Mouse (Mus musculus) cerebellum, adult 9-11 months (tissue): ENCODE results near the gene Fam57a.
"Not testable (repeated sequence)": the region's sequence is repeated elsewhere in the genome, so short reads cannot be mapped to it uniquely, and the experiment has no call there.

ENCODE experiments used
- DNase-seq: peaks from one replicate; pipeline ENCODE4 v3.0.0; 2022

Gene Fam57a

DNA sequence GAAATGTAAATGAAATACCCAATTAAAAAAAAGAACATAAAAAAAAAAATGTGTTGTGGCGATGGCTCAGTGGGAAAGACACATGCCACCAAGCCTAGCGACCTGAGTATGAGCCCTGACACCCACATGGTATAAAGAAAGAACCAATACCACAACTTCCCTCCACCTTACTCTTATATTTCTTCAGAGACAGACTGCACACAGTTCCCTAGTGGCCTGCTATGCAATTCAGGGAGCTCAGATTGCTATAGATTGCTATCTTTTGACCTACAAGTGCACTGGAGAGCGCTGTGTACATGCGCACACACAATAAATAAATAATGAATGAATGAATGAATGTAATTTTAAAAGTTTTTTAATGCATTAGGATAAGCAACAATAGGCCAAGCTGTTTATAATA, 4.3 kb downstream of the Fam57a start:
- no peak for DNase-seq

DNA sequence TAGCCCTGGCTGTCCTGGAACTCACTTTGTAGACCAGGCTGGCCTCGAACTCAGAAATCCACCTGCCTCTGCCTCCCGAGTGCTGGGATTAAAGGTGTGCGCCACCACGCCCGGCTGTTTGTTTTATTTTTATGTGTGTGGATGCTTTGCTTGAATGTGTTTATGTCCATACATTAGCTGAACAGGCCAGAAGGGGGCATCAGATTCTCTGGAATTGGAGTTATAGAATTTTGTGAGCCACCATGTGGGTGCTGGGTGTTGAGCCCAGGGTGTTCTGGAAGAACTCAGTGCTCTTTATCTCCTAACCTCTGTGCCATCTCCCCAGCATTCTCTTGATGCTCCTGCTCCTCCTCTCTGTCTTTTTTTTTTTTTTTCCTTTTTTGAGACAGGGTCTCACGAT, 7.4 kb downstream of the Fam57a start:
- no peak for DNase-seq

DNA sequence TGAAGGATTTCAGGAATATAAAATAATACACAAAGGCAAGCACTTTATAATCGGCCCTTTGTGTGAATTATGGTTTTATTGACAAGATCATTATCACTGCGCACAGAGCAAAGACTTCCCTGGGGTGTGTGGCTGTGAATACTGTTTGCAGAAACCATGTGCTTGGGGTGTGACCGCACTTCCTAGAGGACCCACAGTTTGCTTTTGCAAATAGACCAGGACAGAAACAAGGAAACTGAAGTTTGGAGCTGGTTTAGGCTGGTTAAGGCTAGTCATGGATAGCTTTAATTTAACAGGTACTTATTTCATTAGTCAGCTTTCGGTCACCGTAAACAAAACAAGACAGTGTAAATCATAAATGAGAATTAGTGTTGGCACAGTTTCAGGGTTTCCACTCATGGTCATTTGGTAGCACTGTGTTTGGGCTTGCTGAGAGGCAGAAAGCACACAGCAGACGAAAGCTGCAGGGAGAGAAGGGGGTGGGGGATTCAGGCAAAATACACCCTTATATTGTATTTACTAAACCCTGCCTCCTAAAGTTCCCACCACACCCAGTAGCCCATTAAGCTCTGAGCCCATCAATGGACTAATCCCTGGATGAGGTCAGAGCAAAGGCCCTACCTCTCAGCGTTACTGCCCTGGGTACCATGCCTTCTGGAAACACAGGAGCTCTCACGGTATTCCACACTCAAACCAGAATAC, 17.0 kb downstream of the Fam57a start:
- no peak for DNase-seq

DNA sequence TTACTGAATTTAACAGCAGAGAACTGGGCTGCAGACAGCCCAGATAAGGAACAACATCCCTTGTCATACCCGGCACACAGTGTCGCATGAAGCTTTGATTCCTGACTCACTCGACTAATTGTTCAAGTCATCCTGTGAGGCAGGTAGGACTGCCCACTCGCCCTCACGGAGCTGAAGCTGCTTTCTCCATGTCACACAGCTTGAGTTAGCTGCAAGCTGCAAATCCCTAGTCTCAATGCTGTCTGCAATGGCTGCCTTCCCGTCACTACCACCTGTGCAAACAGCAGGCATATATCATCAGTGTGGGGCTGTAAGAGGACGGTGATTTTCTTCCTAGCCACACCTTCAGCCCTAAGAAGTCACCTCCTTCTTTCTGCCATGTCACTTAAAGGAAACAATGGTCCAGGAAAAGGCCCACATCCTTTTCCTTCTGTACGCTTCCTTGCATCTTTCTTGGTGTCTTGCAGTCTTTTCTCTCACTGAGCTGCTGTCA, 17.6 kb downstream of the Fam57a start:
- no peak for DNase-seq

DNA sequence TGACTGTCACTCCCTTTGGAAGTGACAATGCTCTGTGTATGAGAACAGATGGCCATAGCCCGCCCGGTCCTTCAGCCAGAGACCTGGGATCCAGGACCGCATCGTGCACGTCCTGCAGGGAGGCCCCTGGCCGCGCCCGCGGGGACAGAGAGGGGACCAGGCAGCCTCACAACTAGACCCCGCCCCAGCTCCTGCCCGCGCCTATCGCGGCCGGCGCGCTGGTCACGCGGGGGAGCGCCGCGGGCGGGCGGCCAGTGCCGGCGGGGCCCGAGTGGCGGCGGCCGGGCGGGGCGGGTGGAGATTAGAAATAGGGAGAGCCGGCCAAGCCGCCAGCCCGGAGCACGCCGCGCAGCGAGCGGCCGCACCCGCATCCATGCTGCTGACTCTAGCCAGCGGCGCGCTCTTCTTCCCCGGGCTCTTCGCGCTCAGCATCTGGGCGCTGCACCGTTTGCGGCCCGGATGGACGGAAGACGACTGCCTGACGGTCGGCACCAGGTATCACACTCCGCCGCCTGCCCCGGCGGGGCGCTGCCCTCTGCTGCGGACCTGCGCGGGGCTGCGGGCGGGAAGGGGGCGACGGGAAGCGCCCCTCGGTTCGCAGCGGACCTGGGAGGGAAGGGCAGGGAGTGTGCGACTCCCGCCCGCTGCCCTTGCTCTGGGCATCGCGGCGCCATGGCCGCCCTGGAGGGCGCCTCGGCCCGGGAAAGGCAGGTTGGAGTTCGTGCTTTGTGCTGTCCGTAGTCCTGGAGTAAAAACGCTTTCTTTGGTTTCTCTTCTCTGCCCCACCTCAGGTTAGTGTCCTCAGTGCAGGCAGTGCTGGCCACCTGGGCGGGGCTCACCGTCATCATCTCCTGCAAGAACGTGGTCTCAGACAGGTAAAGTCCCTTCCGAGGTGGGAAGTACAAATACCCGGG, 22.5 kb downstream of the Fam57a start:
- peak; percentile 94 for DNase-seq

DNA sequence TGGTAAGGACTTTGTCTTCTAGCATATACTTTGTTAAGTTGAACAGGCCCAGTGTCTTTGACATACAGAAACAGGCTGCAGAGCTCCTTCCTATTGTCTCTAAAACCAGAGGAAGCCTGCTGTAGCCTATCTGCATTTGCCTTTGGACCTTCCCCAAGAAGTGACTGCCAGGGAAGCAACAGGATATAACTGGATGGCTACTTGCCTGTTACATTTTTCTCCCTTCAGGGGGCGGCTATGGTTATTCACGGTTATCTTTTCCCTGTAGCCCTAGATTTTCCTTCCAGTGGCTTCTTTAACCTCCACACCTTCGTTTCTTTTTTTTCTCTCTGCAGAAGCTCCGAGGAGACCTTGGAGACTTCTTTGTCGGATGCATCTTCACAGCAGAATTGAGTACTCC, 27.3 kb downstream of the Fam57a start:
- no peak for DNase-seq

DNA sequence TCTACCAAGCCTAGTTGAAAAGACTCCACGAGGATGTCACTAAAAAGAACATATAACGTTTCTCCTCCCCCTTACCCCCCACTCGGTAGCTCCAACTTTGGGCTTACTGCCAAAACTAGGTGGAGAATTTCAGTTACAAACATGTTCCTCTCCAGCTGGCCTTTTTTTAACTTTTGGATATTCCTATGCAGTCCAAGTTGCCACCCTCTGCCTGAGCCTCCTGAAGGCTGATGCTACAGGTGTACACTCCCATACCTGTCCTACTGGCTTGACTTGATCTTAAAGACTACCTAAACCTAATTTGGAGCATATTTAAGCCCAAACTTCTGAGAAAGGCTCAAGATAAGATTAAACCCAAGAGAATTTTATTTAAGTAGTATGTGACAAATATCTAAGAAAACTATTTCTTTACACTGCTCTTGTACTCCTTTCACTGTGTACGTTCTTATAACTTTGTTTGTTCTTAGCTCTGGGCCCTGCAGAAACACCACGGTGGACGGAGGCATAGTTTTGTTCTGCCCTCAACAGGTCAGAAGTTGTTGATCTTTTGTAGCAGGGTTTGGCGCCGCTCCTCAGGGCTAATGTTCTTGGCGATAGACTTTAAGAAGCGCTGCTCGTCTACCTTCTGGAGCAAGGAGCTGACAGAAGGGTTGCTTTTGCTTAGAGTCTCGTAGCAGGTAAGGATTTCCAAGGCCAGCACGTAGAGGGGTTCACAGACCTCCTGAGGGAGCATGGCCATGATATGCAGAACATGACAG, 30.9 kb downstream of the Fam57a start:
- no peak for DNase-seq

DNA sequence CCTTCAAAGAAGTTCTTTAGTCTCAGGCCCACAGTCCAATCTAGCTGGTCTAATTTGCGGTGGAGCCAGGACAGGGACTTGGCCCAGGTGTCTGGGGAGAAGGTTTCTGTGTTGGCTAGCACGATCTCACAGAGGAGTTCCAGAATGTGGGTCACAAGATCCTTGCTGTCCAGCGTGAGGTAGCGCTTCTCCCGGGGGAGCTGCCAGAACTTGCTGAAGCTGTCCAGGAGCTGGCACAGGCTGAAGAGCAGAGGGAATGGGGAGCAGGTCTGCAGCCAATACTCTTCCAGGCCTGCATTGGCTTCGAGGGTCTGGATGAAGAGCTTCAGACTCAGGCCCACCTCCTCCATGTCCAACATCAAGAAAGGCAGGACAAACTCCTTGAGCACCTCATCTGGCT, 32.1 kb downstream of the Fam57a start:
- not testable (repeated sequence) for DNase-seq

DNA sequence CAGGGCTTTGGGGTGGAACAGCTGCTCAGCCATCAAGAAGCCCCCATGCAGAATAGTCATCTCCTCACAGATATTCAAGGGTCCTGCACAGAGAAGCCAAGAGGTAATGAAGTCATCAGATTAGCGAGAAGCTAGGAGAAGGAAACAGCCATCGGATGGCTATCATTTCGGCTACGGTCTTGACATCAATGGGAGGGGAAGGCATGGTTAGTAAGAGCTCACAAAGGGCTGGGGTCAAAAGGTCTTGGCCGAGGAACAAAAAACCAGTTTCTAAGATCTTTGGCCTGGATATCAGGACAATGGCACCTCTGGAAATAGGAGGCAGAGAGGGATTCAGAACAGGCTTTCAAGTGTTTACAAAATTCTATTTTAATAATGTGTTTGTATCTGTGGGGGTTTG, 34.4 kb downstream of the Fam57a start:
- no peak for DNase-seq

DNA sequence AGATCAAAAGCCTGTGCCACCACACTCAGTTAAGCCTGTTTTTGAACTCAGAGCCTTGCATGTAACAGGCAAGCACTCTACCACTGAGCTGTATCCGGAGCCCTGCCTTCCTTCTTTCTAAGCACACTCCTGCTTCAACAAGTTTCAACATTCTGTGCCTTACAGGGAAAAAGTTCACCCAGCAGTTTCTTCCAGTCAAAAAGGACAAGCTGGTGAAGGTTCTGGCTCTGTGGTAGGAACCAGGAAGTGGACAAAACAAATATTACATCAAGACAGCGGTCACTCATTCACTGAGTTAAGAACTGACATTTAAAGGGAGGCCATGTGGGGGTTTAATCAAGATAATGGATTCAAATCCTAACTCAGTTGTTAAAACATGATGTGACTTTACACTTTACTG, 35.5 kb downstream of the Fam57a start:
- DNase-seq, result no peak

DNA sequence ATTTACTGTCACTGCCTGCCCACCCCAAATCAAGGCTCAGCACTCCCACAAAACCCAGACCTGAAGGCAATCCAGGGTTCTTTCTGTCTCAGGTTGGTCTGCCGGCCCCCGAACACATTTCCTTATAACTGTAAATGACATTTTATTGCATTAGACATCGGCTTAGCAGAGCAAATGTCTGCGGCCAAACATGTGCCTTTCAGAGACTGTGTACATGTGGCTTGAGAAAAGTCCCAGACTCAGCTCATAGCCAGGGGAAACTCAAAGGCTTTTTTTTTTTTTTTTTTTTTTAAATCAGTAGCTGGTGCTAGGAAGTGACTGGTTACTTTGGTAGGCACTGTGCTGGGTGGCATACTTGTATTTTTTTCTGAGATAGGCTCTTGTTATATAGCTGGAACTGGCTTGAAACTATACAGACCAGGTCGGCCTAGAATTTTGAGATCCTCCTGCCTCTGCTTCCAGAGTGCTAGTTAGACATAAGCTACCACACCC, 36.6 kb downstream of the Fam57a start:
- DNase-seq, result no peak

DNA sequence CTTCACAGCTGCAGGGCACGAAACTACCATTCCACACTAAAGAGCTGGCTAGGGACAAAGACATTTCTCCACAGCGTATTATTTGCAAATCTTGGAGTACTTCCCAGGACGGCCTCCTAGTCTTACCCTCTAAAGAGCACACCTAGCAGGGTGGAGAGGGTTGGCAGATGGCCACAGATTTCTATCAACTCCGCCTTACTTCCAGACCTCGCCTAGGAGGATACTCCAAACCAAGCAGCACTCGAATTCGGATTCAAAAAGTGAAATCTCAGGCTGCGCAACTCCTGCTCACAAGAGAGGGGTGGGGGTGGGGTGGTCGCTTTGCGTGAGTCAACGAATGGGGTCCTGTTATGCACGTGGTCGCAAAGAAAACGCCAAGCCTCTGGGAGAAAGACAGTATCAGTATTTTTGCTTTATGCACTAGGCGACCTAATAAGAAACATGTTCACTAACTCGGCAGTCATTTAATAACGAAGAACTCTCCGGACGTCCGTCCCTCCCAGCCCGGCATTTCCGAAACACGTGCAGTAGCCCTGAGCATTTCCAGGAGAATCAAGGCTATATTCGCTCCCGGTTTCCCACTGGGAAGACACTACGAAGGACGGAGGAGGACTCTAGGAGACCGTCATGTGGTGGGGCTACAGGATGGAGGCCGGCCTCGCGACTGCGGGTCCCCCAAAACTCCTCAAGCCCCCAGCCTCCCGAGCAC, 37.4 kb downstream of the Fam57a start:
- peak; percentile 61 for DNase-seq

DNA sequence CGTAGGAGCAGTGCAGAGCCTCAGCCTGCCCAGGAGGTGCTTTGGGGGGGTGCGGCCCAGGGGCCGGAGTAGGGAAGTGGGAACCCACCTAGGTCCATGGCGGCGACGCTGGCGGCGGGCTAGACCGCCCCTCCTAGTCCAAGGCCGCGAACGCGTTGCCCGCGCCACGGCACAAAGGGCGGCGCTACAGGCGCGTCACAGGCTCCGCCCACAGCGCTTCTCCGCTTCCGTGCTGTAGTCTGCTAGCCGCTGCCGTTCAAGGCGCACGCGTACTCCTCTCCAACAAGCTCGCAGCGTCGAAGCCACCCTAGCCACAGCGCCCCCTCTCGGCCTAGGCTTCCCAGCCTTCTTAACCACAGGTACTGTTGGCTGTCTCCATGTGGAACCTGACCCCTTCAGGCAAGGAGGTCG, 37.9 kb downstream of the Fam57a start, which contains the start of the genes Dbil5 and Gemin4:
Gene Dbil5, plus strand, starts transcription at position 219 of the 411 bp plus-strand sequence.
Gene Gemin4, minus strand, starts transcription at position 275 of the 411 bp plus-strand sequence.
- peak; percentile 97 for DNase-seq

DNA sequence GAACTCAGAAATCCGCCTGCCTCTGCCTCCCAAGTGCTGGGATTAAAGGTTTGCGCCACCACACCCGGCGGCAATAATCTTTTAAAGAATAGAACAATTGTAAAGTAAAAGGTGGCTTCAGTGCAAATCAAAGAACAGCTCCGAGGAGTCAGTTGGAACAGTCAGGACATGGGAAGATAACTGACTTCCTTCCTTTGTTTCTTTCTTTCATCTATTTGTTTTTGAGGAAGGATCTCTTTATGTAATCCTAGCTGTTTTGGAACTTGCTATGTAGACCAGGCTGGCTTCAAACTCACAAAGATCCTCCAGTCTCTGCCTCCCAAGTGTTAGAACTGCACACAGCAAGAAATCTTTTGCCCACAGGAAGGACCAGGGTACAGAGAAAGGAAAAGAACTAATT, 45.2 kb downstream of the Fam57a start:
- DNase-seq, result no peak

DNA sequence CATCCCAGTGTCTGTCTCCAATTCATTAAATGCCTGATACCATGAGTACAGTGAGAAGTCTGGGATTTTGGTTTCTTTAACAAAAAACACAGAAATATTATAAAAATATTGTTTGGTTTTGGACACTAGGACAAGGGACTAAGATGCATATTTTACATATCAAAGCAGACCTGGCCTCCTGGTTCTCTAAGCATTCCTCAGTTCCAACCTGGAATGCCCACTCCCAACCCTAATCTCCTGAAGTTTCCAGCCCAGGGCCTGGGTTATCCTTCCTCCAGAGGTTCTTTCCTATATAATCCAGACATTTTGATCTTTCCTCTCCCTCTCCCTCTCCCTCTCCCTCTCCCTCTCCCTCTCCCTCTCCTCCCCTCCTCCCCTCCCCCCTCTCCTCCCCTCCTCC, 45.6 kb downstream of the Fam57a start:
- DNase-seq, result no peak

DNA sequence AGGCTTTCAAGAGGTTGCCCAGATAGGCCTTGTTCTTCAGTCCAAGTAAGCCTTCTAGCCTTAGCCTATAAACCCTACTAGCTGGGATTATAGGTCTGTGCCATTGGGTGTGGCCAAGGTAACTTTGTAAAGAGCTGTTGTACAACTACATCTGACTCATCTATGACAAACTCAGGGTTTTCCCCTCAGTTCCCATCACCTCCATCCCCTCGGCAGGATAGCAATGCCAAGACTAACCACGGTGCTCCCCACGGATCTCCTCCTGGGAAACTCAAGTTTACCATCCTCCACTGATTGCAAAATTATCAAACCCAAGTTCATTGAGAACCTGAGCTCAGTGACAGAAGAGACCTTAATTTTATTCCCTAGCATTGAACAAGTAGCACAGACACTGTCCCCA, 56.7 kb downstream of the Fam57a start:
- no peak for DNase-seq

DNA sequence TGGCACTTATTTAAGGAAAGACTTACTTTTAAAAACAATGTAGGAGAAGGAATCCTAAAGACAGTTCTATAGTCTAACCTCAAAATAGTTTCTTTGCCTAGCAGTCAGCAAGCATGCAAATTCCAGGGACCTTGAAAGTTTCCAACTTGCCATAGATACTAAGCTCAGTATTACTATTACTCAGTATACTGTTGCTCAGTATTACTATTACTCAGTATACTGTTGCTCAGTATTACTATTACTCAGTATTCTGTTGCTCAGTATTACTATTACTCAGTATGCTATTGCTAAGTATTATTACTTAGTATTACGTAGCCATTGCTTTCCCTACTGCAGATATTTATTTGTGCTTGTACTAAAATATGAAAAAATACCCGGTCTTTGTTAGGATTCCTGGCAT, 60.3 kb downstream of the Fam57a start:
- no peak for DNase-seq

DNA sequence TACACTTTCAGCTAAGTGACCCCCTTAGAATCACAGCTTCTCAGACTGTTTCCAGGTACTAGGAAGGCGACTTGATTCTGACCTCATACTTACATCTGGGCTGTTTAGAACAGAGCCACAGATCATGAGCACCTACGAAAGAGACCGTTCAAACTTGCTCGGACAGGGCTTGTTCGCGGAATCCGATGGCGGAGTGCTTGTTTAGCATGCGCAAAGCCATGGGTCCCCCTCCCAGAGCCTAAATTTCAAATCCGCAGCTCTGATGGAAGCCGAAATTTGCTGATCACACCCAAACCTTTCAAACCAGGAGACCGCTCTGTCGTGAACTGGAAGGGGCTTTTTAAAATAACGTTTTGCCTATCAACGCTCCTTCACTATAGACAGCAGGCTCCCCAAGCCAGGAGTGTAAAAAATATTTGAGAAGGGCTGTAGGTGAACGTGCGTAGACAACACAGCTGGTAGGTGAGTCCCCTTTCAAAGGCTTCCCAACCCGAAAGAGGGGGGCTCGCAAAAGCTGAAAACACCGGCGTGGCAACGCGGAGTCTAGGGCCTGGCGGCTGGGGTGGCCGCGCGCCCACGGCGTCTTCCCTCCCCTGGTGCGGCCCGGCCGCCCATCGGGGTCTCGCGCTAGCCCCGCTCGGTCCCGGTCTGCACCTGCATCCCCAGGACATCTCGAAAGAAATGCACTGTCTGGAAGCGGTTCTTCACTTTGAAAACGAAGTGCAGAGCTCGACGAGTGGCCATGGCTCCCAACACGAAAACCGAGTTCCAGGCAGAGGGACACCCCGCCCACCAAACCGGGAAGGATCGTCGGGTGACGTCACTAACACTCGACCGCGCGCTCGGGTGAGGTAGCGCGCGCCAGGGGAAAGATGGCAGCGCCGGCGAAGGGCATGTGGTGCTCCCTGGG, 63.7 kb downstream of the Fam57a start, which contains the start of the genes Mrm3 and Glod4:
Gene Mrm3, plus strand, starts transcription at position 815 of the 910 bp plus-strand sequence.
Gene Glod4, minus strand, starts transcription at position 825 of the 910 bp plus-strand sequence.
- peak; percentile 90 for DNase-seq

DNA sequence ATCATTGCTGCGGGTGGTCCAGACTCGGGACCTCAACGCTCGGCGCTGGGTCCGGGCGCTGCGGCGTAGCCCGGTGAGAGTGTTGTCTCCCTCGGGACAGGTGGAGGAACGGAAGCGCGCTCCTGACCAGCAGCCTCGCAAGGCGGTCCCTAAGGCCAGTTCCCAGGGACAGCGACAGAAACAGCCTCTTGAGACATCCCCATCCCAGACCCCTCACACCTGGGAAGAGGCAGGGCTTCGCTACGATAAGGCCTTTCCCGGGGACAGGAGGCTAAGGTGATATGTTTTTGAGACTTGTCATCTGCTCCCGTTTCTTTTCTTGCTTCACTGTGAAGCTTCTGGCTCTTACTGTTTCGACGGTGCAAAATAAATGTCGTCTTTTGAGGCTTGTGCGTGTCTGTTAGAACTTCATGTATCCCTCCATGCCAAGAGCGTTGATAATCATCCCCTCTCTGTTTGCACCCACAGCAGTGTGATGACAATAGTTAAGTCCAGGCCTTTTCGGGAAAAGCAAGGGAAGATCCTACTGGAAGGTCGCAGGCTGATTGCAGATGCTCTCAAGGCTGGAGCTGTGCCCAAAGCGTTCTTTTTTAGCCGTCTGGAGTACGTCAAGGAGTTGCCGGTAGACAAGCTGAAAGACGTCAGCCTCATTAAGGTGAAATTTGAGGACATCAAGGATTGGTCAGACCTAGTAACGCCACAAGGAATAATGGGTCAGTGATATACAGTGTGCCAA, 64.5 kb downstream of the Fam57a start:
- DNase-seq, result peak; percentile 49

DNA sequence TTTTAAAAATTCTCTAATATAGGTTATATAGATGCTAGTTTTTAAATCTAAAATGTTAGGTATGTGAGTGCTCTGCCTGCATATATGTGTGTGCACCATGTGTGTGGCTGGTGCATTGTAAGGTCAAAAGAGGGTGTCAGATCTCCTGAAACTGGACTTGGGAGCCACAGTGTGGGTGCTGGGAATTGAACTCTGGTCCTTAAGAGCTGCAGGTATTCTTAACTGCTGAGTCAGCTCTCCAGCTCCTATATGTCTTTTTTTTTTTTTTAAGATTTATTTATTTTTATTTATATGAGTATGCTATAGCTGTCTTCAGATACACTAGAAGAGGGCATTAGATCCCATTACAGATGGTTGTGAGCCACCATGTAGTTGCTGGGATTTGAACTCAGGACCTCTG, 67.0 kb downstream of the Fam57a start:
- no peak for DNase-seq
